Mouse (Mus musculus): ENCODE results near the gene Skint5. TPM values are rescaled to one million over a fixed set of nuclear protein-coding genes. Genes with fewer than 3 reads are reported as not detected.

The Skint5 gene
- polyA plus RNA-seq (2012; fragmentation: generic; extraction: Trizol), result not detected

GRCm38 (mm10) chr4:113999403-113999802, at the start of gene Skint5:
TSS of gene Skint5 (minus strand) at chr4:113999503.

Other genes starting within 250 kb of the Skint5 start
- gene Skint11, start 163.9 kb upstream of the Skint5 start, polyA plus RNA-seq (2012; fragmentation: generic; extraction: Trizol), result not detected

Data from C3H10T1/2 (cell line).